Mouse (Mus musculus) lung, postnatal 0 days (tissue): ENCODE data around the gene Spast.

ENCODE experiments used
- CTCF ChIP-seq: IDR thresholded peaks from 2 replicates; pipeline ENCODE4 v1.5.1; 2016; ENCODE audit warnings: antibody characterized with exemption, mild to moderate bottlenecking
- EP300 ChIP-seq: IDR thresholded peaks from 2 replicates; pipeline ENCODE4 v1.6.1; 2016; ENCODE audit warnings: antibody characterized with exemption, mild to moderate bottlenecking, control low read depth

DNA sequence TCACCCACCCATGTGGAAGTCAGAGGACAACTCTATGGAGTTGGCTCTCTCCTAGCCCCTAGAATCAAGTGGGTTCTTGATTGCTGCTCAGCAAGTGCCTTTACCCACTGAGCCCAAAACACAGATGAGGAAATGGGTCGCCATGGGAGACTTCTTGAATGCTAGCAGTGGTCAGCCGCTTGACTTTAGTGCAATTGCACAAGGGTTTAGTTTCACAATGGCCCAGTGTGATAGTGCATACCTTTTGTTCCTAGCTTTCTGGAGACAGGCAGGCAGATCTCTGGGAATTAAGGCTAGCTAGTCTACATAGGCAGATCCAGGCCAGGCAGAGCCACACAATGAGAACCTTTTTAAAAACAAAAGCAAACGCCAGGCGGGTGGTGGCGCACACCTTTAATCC lies 38.7 kb upstream of the Spast start:
- TF ChIP-seq CTCF (no peak), EP300 (no peak)
